Mouse (Mus musculus) hindbrain, embryonic 15.5 days (tissue): Measurements from ENCODE around the gene Lrrc73. TPM values are rescaled to one million over a fixed set of nuclear protein-coding genes. Genes with fewer than 3 reads are reported as not detected.
A peak's percentile ranks its signal among the peaks of the same experiment; 100 is the strongest.

ENCODE experiments used
- ATAC-seq: fragments of 200-750 bp; cut with Nextera tagmentation; 2 replicates; pipeline ENCODE4 v1.8.0; 2017; ENCODE audit warnings: low read depth, moderate number of reproducible peaks, moderate TSS enrichment; ENCODE audit not compliant: low FRiP score
- H3K27ac ChIP-seq: fragments of 300-500 bp; sonication (generic); replicated peaks from 2 replicates; pipeline ENCODE4 v1.5.1; 2015; ENCODE audit warnings: mild to moderate bottlenecking, inconsistent platforms
- H3K27me3 ChIP-seq: fragments of 300-500 bp; sonication (generic); 2 replicates; pipeline ENCODE4 v1.6.1; 2015; ENCODE audit warnings: control low read depth, inconsistent platforms
- H3K36me3 ChIP-seq: fragments of 300-500 bp; sonication (generic); 2 replicates; pipeline ENCODE4 v1.6.1; 2015; ENCODE audit warnings: control low read depth, inconsistent platforms
- H3K4me1 ChIP-seq: fragments of 300-500 bp; sonication (generic); replicated peaks from 2 replicates; pipeline ENCODE4 v1.6.1; 2015; ENCODE audit warnings: control low read depth, inconsistent platforms
- H3K4me2 ChIP-seq: fragments of 300-500 bp; sonication (generic); 2 replicates; pipeline ENCODE4 v1.6.1; 2015; ENCODE audit warnings: moderate library complexity, mild to moderate bottlenecking, inconsistent platforms
- H3K4me3 ChIP-seq: fragments of 300-500 bp; sonication (generic); 2 replicates; pipeline ENCODE4 v1.5.1; 2015; ENCODE audit warnings: mild to moderate bottlenecking, inconsistent platforms
- H3K9ac ChIP-seq: fragments of 300-500 bp; sonication (generic); 2 replicates; pipeline ENCODE4 v1.6.1; 2015; ENCODE audit warnings: inconsistent platforms
- H3K9me3 ChIP-seq: fragments of 300-500 bp; sonication (generic); 2 replicates; pipeline ENCODE4 v1.6.1; 2016; ENCODE audit warnings: control low read depth, inconsistent platforms
- WGBS: fragments of 180-500 bp; shearing (Covaris S2); methylation state at CpG from one replicate; pipeline ENCODE4 v1.1.7; 2015; 5-methylcytosine and 5-hydroxymethylcytosine counted together
- polyA plus RNA-seq: library from polyadenylated mRNA; unstranded; fragments of >200 nt; fragmentation: Nextera tagmentation; extraction: Ambion mirVana; gene quantifications from 2 replicates; pipeline ENCODE4 v1.2.1, GENCODE M21; 2015

Lrrc73 gene
- polyA plus RNA-seq, result 14.9 and 18.5 TPM in 2 replicates

DNA sequence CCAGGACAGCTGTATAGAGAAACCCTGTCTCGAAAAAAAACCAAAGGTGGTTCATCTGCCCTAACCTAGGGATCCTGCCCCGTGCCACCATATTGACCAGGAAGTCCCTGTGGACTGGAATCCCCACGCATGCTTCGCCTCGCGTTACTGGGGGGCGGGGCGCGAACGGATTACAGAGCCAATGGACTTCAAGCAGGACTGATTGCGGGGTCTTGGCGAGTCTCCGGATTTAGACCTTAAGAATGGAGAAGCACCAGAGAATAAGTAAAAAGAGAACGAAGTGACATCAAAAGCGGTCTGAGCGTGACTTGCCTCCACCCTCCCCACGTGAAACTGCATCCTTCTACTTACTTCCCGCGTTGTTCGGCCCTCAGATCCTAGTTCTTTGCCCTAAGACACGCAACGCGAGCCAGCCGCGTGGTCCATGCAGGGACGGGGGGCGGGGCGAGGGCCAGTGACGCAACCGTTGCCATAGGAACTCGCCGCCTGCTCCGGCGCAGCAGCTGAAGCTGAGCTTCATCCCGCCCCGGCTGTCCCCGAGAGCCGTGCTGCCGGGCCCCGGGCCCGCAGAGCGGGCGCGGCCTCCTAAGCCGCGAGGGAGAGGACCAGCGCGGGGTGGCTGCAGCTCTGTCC lies at the start of gene Lrrc73:
Gene Lrrc73 (plus strand): TSS at position 80 of the 633 bp plus-strand sequence.
- Histone ChIP-seq H3K4me1 (peaks cover 38% of the 10 kb centered on the region), H3K4me2 (peak within 1 kb of the TSS; percentile 73), H3K27ac (peak within 1 kb of the TSS; percentile 76), H3K36me3 (peaks cover 41% of the 10 kb centered on the region), H3K9me3 (no peaks in the 10 kb centered on the region), H3K9ac (peak within 1 kb of the TSS; percentile 79), H3K27me3 (no peaks in the 10 kb centered on the region), H3K4me3 (peak within 1 kb of the TSS; percentile 70)
- ATAC-seq, result peak; percentile 90
- WGBS, result 2% methylated on average over 48 of the region's 48 CpGs

DNA sequence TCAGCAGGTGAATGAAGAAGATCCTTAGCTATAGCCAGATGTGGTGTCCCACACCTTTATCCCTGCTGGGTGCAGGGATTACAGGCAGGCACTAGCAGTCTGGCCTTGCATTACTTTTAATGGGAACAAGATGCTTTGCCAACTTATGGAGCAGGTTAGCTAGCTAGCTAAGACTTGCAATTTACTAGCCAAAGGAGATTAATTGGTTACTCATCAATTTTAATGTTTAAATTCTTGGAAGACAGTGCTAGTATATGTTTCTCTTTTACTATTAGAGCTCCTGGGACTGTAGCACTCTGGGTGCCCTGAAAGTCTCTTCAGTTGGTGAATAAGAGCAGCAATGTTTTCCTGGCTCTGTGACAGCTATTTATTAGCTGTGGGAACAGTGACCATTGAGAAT lies 46.7 kb upstream of the Lrrc73 start:
- no peak for ATAC-seq
- Histone ChIP-seq H3K36me3 (peaks cover 54% of the 10 kb centered on the region), H3K4me1 (peaks cover 22% of the 10 kb centered on the region), H3K9me3 (no peaks in the 10 kb centered on the region), H3K4me2 (no peak overlapping the region), H3K4me3 (no peak overlapping the region), H3K9ac (no peak overlapping the region), H3K27me3 (no peaks in the 10 kb centered on the region), H3K27ac (no peak overlapping the region)

DNA sequence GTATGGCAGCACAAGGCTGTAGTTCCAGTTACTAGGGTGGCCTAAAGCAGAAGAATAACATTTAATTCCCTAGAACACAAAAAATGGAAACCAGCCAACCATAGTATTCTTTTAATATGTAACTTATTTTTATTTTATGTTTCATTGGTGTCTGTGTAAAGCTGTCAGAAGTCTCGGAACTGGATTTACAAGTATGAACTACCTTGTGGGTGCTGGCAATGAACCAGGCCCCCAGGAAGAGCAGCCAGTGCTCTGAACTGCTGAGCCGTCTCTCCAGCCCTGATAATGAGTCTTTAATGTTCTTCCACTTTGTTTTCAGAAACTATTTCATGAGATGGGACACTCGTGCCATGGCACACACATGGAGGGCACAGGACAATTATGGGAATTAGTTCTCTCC lies 42.8 kb upstream of the Lrrc73 start:
- Histone ChIP-seq H3K4me2 (no peak overlapping the region), H3K27ac (no peak overlapping the region), H3K36me3 (peaks cover 85% of the 10 kb centered on the region), H3K27me3 (no peaks in the 10 kb centered on the region), H3K4me3 (no peak overlapping the region), H3K9ac (no peak overlapping the region), H3K4me1 (no peaks in the 10 kb centered on the region), H3K9me3 (no peaks in the 10 kb centered on the region)
- no peak for ATAC-seq
- 97% methylated on average over 3 of the region's 3 CpGs for WGBS

DNA sequence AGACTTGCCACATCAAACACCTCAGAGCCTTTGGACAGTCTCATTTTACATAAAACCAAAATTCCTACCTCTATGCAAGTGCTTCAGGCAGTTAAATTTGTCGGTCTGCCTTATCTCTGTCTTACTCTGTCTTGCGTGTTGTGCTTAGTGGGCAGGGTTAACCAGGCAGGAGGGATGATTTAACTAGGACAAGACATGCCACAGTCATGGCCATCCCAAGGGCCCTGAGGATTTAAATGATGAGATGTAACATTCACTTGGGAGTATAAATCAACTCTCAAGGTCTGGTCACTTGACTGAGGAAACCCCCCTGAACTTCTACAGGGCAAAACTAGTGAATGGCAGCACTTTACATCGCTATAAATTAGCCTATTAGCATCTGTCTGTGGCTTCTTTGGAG lies 31.7 kb upstream of the Lrrc73 start:
- Histone ChIP-seq H3K27ac (no peak overlapping the region), H3K4me1 (no peaks in the 10 kb centered on the region), H3K36me3 (peaks cover 93% of the 10 kb centered on the region), H3K4me3 (no peak overlapping the region), H3K9ac (no peak overlapping the region), H3K4me2 (no peak overlapping the region), H3K9me3 (no peaks in the 10 kb centered on the region), H3K27me3 (no peaks in the 10 kb centered on the region)
- WGBS, result 98% methylated on average over 3 of the region's 3 CpGs
- no peak for ATAC-seq

DNA sequence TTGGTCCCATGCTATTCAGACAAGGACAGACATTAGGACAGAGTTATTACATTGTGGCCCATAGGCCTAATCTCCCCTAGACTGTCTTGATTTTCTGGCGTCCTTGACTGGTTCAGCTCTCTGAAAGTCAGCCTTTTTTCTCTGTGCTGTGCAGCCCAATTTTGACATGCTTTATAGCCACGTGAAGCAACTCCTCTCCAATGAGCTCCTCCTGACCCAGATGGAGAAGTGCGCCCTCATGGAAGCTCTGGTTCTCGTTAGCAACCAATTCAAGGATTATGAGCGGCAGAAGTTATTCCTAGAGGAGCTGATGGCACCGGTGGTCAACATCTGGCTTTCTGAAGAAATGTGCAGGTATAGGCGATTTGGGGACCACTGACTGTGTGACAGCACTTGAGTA lies 25.8 kb upstream of the Lrrc73 start:
- Histone ChIP-seq H3K9ac (no peak overlapping the region), H3K4me2 (no peak overlapping the region), H3K27me3 (no peaks in the 10 kb centered on the region), H3K27ac (no peak overlapping the region), H3K36me3 (peaks cover 90% of the 10 kb centered on the region), H3K4me1 (no peaks in the 10 kb centered on the region), H3K9me3 (no peaks in the 10 kb centered on the region), H3K4me3 (no peak overlapping the region)
- ATAC-seq, result no peak
- 93% methylated on average over 7 of the region's 7 CpGs for WGBS

DNA sequence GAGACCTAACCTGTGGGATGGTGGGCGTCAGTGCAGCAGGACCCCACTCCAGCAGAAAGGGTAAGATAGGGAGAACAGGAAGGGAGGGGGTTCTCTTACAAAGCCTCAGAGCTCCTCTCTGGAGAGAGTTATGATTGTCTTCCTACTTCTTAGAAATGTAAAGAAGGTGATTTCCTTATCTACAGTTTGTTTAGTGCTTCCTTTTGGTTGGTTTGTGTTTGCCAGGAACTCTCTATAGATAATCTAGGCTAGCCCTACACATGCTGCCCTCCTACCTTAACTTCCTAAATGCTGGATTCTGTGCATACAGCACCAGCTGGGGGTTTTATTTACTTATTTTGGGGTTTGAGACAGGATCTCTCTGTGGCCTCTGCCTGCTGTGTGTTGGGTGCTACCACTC lies 17.3 kb upstream of the Lrrc73 start:
- WGBS, result 84% methylated on average over 1 of the region's 1 CpGs
- Histone ChIP-seq H3K4me3 (no peak overlapping the region), H3K4me1 (no peaks in the 10 kb centered on the region), H3K4me2 (no peak overlapping the region), H3K36me3 (peaks cover 71% of the 10 kb centered on the region), H3K9me3 (no peaks in the 10 kb centered on the region), H3K27me3 (no peaks in the 10 kb centered on the region), H3K9ac (no peak overlapping the region), H3K27ac (no peak overlapping the region)
- ATAC-seq, result no peak

DNA sequence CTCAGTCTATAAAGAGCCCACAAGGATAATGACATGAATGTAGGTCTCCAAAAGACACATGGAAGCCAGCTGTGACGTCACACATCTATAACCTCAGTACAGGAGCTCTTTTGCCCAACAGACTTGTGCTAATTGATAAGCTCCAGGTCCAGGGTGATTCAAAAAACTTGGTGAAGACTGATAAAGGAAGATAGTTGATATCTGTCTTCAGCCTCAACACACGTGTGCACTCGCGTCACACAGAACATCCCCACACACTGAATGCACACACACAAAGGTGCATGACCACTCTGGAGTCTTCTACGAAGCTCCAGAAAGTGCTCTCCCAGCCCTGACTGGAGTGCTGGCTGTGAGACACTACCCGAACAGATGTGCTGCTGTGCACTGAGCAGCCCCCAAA lies 16.3 kb upstream of the Lrrc73 start:
- Histone ChIP-seq H3K4me2 (no peak overlapping the region), H3K9me3 (no peaks in the 10 kb centered on the region), H3K36me3 (peaks cover 73% of the 10 kb centered on the region), H3K9ac (no peak overlapping the region), H3K27ac (no peak overlapping the region), H3K4me3 (no peak overlapping the region), H3K4me1 (no peaks in the 10 kb centered on the region), H3K27me3 (no peaks in the 10 kb centered on the region)
- WGBS, result 92% methylated on average over 6 of the region's 6 CpGs
- no peak for ATAC-seq

DNA sequence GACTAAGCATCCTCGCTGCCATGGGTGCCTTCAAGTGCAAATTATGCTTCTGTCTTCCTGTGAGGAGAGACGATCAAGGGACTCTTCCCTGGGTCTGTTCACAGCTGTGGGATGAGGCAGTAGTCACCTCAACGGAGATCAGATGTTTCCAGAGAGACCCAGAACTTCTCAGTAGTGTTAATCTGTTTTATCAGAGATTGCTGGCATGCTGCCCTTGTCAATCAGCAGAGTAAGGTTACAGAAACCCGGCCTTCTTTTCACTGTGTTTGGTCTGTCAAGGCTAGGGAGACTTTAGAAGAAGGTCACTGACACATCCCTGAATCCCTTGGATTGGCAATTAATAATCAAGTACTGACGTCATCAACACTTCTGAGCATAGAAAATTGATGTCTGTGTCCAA lies 15.9 kb upstream of the Lrrc73 start:
- Histone ChIP-seq H3K9me3 (no peaks in the 10 kb centered on the region), H3K27me3 (no peaks in the 10 kb centered on the region), H3K9ac (no peak overlapping the region), H3K36me3 (peaks cover 77% of the 10 kb centered on the region), H3K4me1 (no peaks in the 10 kb centered on the region), H3K27ac (no peak overlapping the region), H3K4me3 (no peak overlapping the region), H3K4me2 (no peak overlapping the region)
- WGBS, result 85% methylated on average over 5 of the region's 5 CpGs
- no peak for ATAC-seq

DNA sequence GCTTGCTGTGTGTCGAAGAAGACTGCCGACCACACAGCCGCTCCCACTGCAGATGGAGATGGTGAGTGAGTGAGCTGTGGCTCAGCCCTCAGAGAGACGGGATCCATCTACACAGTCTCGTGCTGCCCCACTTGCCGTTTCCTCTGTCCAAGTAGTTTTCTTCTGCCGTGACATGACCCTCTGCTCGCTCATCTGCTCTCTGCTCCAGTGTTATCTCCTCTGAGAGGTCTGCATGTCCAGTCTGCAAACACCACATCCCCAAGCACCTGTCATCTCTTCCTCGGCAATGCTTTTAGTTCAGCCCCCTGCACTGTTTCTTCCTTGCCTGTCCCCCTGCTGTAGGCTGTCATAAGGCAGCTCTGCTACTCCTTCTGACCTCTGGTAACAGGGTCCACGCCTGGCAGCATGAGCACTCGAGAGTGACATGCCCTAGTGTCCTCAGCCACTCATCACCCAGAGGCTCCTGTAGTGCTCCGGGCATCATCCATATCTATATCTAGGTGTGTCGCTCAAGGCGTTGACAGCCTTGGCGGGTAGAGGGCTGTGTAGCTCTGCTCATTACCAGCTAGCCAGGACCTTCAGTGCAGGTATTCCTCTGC lies 13.7 kb upstream of the Lrrc73 start:
- H3K27ac ChIP-seq, result no peak overlapping the region
- peaks cover 85% of the 10 kb centered on the region for H3K36me3 ChIP-seq
- H3K4me2 ChIP-seq, result no peak overlapping the region
- no peak overlapping the region for H3K4me3 ChIP-seq
- ATAC-seq, result no peak
- 96% methylated on average over 15 of the region's 15 CpGs for WGBS
- no peaks in the 10 kb centered on the region for H3K27me3 ChIP-seq
- no peaks in the 10 kb centered on the region for H3K9me3 ChIP-seq
- no peak overlapping the region for H3K9ac ChIP-seq
- no peaks in the 10 kb centered on the region for H3K4me1 ChIP-seq

DNA sequence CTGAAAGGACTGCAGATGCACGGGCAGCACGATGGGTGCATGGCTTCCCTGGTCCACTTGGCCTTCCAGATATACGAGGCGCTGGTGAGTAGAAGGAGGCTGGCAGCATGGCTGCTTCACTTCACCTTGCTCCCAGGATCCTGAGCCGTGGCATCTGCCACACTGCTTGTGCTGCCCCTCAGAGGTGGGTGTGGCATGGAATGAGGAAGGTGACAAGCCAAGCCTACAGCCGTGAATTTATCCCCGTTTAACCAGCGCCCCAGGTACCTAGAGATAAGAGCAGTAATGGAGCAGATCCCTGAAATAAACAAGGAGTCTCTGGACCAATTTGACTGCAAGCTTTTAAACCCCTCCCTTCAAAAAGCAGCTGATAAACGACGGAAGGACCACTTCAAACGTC lies 11.9 kb upstream of the Lrrc73 start:
- ATAC-seq, result no peak

DNA sequence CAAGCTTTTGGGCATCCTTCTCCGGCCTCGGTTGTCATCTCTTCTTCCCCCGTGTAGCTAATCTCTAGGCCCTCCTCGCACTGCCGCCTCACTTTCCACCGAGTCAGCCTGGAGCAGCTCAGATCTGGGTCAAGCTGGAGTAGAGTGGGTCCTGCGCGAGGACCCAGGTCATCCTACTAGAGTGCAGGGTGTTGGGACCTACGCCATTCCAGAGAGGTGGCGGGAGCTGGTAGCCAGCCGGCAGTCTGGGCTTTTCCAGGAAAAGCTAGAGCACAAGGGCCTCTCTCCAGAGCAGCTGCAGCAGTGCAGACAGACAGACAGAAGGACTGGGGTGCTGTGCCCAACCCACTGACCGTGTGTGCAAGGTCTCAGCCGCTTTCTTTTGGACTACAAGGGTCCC lies 11.1 kb upstream of the Lrrc73 start:
- H3K9me3 ChIP-seq, result no peaks in the 10 kb centered on the region
- 91% methylated on average over 13 of the region's 13 CpGs for WGBS
- no peaks in the 10 kb centered on the region for H3K27me3 ChIP-seq
- peaks cover 83% of the 10 kb centered on the region for H3K36me3 ChIP-seq
- no peak overlapping the region for H3K9ac ChIP-seq
- H3K4me1 ChIP-seq, result peaks cover 10% of the 10 kb centered on the region
- H3K4me2 ChIP-seq, result no peak overlapping the region
- H3K27ac ChIP-seq, result no peak overlapping the region
- no peak for ATAC-seq
- H3K4me3 ChIP-seq, result no peak overlapping the region

More for the DNA sequence above, 11.9 kb upstream of the Lrrc73 start:
- 90% methylated on average over 11 of the region's 11 CpGs for WGBS
- Histone ChIP-seq H3K9ac (no peak overlapping the region), H3K27ac (no peak overlapping the region), H3K4me2 (no peak overlapping the region), H3K27me3 (no peaks in the 10 kb centered on the region), H3K36me3 (peaks cover 90% of the 10 kb centered on the region), H3K9me3 (no peaks in the 10 kb centered on the region), H3K4me3 (no peak overlapping the region), H3K4me1 (peaks cover 2% of the 10 kb centered on the region)

DNA sequence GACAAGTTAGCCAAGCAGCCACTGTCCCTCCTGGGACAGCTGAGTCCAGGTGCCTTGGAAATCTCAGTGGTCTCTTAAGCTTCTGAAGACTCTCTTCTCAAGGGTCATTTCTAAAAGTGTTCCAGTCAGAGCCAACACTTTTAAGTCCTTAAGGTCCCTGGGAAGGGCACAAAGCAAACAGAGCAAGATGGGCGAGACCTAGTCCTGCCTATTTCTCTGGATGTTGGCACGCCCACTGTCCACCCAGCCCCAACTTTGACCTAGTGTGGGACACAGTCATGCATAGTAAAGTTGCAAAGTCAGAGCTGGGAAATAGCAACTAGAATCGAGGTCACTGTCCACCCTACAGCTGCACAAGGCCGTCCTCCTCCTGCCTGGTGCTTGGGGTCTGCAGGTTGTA lies 10.3 kb upstream of the Lrrc73 start:
- Histone ChIP-seq H3K4me3 (no peak overlapping the region), H3K4me2 (no peak overlapping the region), H3K4me1 (peaks cover 10% of the 10 kb centered on the region), H3K9ac (no peak overlapping the region), H3K27ac (no peak overlapping the region), H3K9me3 (no peaks in the 10 kb centered on the region), H3K36me3 (peaks cover 78% of the 10 kb centered on the region), H3K27me3 (no peaks in the 10 kb centered on the region)
- WGBS, result 85% methylated on average over 4 of the region's 4 CpGs
- no peak for ATAC-seq

DNA sequence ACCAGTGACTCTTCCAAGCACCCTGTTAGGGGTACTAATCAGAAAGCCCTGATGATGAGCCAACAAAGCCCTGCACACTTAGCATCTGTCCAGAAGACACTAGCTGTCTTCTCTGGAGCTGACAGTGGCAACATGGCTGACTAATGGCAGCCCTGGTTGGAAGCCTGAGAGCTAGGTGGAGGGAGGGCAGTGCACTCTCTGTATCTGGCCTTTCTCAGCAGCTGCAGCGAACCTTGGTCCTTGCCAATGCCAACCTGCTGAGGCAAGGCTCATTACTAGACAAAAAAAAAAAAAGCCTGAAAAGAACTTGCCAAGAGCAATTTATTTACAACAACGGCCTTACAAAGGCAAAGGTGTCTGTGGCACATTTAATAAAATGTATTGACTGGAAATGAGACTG lies 9.7 kb upstream of the Lrrc73 start:
- no peaks in the 10 kb centered on the region for H3K9me3 ChIP-seq
- H3K27me3 ChIP-seq, result no peaks in the 10 kb centered on the region
- no peak overlapping the region for H3K4me2 ChIP-seq
- no peak overlapping the region for H3K4me3 ChIP-seq
- H3K9ac ChIP-seq, result no peak overlapping the region
- no peak for ATAC-seq
- no peak overlapping the region for H3K27ac ChIP-seq
- H3K36me3 ChIP-seq, result peaks cover 71% of the 10 kb centered on the region
- 67% methylated on average over 2 of the region's 2 CpGs for WGBS
- H3K4me1 ChIP-seq, result peaks cover 12% of the 10 kb centered on the region
